Comparison of ENCODE assay signal across 14 mouse cellular contexts in genomic region chr12:111914031-111914430, GRCm38 (mm10). TPM values are rescaled to one million over a fixed set of nuclear protein-coding genes. Genes with fewer than 3 reads are reported as not detected.
DNase-seq lines count a peak whose midpoint lies in the region; ATAC-seq and TF ChIP-seq lines count a peak whose summit lies in the region.
"Had no signal": no experiment of that assay in that cellular context is flagged by ENCODE, and none has a peak within 500 bp of the region (broad histone marks: within the 10 kb centered on the region; RNA-seq: fewer than 3 reads in every experiment).

No protein-coding gene starts in this region.

- peaks cover 1% of the 10 kb centered on the region; the same call in 1 of the 2 replicates for H3K4me1 ChIP-seq in heart, postnatal 0 days (ENCODE audit: control insufficient read depth, insufficient read depth)
- peaks cover 73% of the 10 kb centered on the region for H3K4me1 ChIP-seq in megakaryocyte, embryonic 14.5 days

- no peak overlapping the region for H3K4me2 ChIP-seq in heart, postnatal 0 days (ENCODE audit: low read depth, low read length)
- H3K4me2 ChIP-seq: embryonic facial prominence, embryonic 13.5 days had no signal

- no peak for TF ChIP-seq CTCF in heart, postnatal 0 days (IDR thresholded peaks at IDR 0.05; ENCODE audit: low read depth)

- 50% methylated on average over 3 of the region's 3 CpGs for WGBS in heart, postnatal 0 days

- no peak for TF ChIP-seq EP300 in heart, postnatal 0 days (IDR thresholded peaks at IDR 0.05; ENCODE audit: low read depth)

- no peaks in the 10 kb centered on the region for H3K27me3 ChIP-seq in heart, postnatal 0 days (ENCODE audit: control insufficient read depth, insufficient read depth, low read length)
- peaks cover 33% of the 10 kb centered on the region for H3K27me3 ChIP-seq in megakaryocyte, embryonic 14.5 days (replicated peaks)

- no peak for DNase-seq in heart, postnatal 0 days (ENCODE audit: low spot score)
- no peak for DNase-seq in heart, postnatal 14 days
- DNase-seq in induced T-regulatory cell, adult 2 months (ENCODE audit: low read depth): peak; percentile 47
- DNase-seq in left cerebral cortex, postnatal 4 days: no peak
- no peak for DNase-seq in right cerebral cortex, postnatal 4 days
- no peak for DNase-seq in gastrocnemius, adult 8-10 months (ENCODE audit: low spot score in 2 of 2)
- DNase-seq: adrenal gland, adult 2 months; cerebellum, adult 2 months; kidney, adult 2 months; lung, postnatal 14 days had no signal

- no peaks in the 10 kb centered on the region for H3K9me3 ChIP-seq in heart, postnatal 0 days (replicated peaks; ENCODE audit: control insufficient read depth, low read length)
- H3K9me3 ChIP-seq in megakaryocyte, embryonic 14.5 days: no peaks in the 10 kb centered on the region
- H3K9me3 ChIP-seq: embryonic facial prominence, embryonic 13.5 days had no signal

- H3K9ac ChIP-seq in heart, postnatal 0 days (replicated peaks; ENCODE audit: low read depth, low read length): no peak overlapping the region
- H3K9ac ChIP-seq: embryonic facial prominence, embryonic 13.5 days had no signal

- intact Hi-C loops in heart, postnatal 14 days (cut with DNase I): loop anchor here (2.0 kb wide), 1 partner anchor 17 kb away; no protein-coding TSS in a partner anchor
- intact Hi-C loops in left cerebral cortex, postnatal 4 days (cut with DNase I): no loop called here

- peak; percentile 34; the same call in 1 of the 2 replicates for ATAC-seq in heart, postnatal 0 days (ENCODE audit: insufficient read depth, low read depth)
- ATAC-seq in megakaryocyte, adult 5-6 weeks (ENCODE audit: poor library complexity, severe bottlenecking): no peak; the same call in 1 of the 2 replicates

- no peak overlapping the region for H3K4me3 ChIP-seq in heart, postnatal 0 days (ENCODE audit: low read depth, low read length)
- H3K4me3 ChIP-seq in megakaryocyte, embryonic 14.5 days (replicated peaks): peak overlapping the region; percentile 31
- H3K4me3 ChIP-seq: embryonic facial prominence, embryonic 13.5 days; left cerebral cortex, adult 2 months had no signal

- H3K36me3 ChIP-seq in heart, postnatal 0 days (replicated peaks; ENCODE audit: control insufficient read depth, insufficient read depth, low read length): no peaks in the 10 kb centered on the region
- H3K36me3 ChIP-seq in megakaryocyte, embryonic 14.5 days (replicated peaks; ENCODE audit: low read length): no peaks in the 10 kb centered on the region
- H3K36me3 ChIP-seq: embryonic facial prominence, embryonic 13.5 days had no signal

- H3K27ac ChIP-seq in heart, postnatal 0 days (ENCODE audit: low read depth): peak overlapping the region; percentile 68; the same call in 1 of the 2 replicates
- H3K27ac ChIP-seq: embryonic facial prominence, embryonic 13.5 days; left cerebral cortex, adult 2 months had no signal

RNA-seq across cellular contexts. Expression of gene Ppp1r13b, which starts 6.1 kb away (rescaled TPM):
- total RNA-seq in heart, postnatal 0 days (2014; rRNA removed; ENCODE audit: low replicate concordance): 18.2 TPM in 2 replicates
- 9.9 and 11.2 TPM in 2 replicates for polyA plus RNA-seq in heart, postnatal 0 days (2015; fragmentation: Nextera tagmentation; extraction: Ambion mirVana)
- 10 to 100 TPM; 21.1 to 21.5 TPM for total RNA-seq in heart, postnatal 14 days (2021)
- 15.6 and 22.6 TPM in 2 replicates for polyA plus RNA-seq in megakaryocyte, embryonic 14.5 days (2012; ENCODE audit: insufficient read depth, low replicate concordance)
- total RNA-seq in megakaryocyte, adult 5-6 weeks (2015): 3.8 and 6.9 TPM in 2 replicates
- 2.8 and 3.3 TPM in 2 replicates for total RNA-seq in megakaryocyte, adult 5-6 weeks (2017)
- 10 to 100 TPM; 58.1 to 60.3 TPM for total RNA-seq in left cerebral cortex, postnatal 4 days (2021)
- 1 to 10 TPM; 4.1 to 8.0 (median 6.0) TPM for total RNA-seq in gastrocnemius, adult 8-10 months (2022)

RNA-seq across cellular contexts. Expression of gene Atp5mpl, which starts 52.7 kb away (rescaled TPM):
- 727 and 889 TPM in 2 replicates for total RNA-seq in heart, postnatal 0 days (2014; rRNA removed; ENCODE audit: low replicate concordance)
- 3,038 and 3,095 TPM in 2 replicates for polyA plus RNA-seq in heart, postnatal 0 days (2015; fragmentation: Nextera tagmentation; extraction: Ambion mirVana)
- 1,000 to 10,000 TPM; 1,406 to 1,431 TPM for total RNA-seq in heart, postnatal 14 days (2021)
- polyA plus RNA-seq in megakaryocyte, embryonic 14.5 days (2012; ENCODE audit: insufficient read depth, low replicate concordance): 15.5 TPM in 1 of 2 replicates, not detected in the other
- 371 and 395 TPM in 2 replicates for total RNA-seq in megakaryocyte, adult 5-6 weeks (2015)
- 580 and 630 TPM in 2 replicates for total RNA-seq in megakaryocyte, adult 5-6 weeks (2017)
- total RNA-seq in left cerebral cortex, postnatal 4 days (2021): 100 to 1,000 TPM; 363 to 384 TPM
- total RNA-seq in gastrocnemius, adult 8-10 months (2022): 100 to 1,000 TPM; 712 to 770 (median 740) TPM

RNA-seq across cellular contexts. Expression of gene Tdrd9, which starts 57.3 kb away (rescaled TPM):
- total RNA-seq in heart, postnatal 0 days (2014; rRNA removed; ENCODE audit: low replicate concordance): 0.04 TPM in 1 of 2 replicates, not detected in the other
- 0.11 and 0.27 TPM in 2 replicates for polyA plus RNA-seq in heart, postnatal 0 days (2015; fragmentation: Nextera tagmentation; extraction: Ambion mirVana)
- total RNA-seq in heart, postnatal 14 days (2021): 1 to 10 TPM in 1 of 2 experiments, under 1 TPM in 1; 0.17 to 1.1 TPM
- 0.30 TPM in 1 of 2 replicates, not detected in the other for polyA plus RNA-seq in megakaryocyte, embryonic 14.5 days (2012; ENCODE audit: insufficient read depth, low replicate concordance)
- 0.07 TPM in 1 of 2 replicates, not detected in the other for total RNA-seq in megakaryocyte, adult 5-6 weeks (2015)
- total RNA-seq in megakaryocyte, adult 5-6 weeks (2017): not detected in 2 replicates
- under 1 TPM; 0.34 to 0.56 TPM for total RNA-seq in left cerebral cortex, postnatal 4 days (2021)
- under 1 TPM in 3 of 4 experiments, not detected in 1; 0.07 to 0.29 (median 0.16) TPM for total RNA-seq in gastrocnemius, adult 8-10 months (2022)
- polyA plus RNA-seq: adrenal gland, adult 2 months; kidney, adult 2 months had no signal
